Mouse (Mus musculus): Measurements from ENCODE around the gene Hoxd4. TPM values are rescaled to one million over a fixed set of nuclear protein-coding genes. Genes with fewer than 3 reads are reported as not detected.

The Hoxd4 gene
- polyA plus RNA-seq, 1 experiment from 2014 or later: not detected

- H3K36me3 ChIP-seq (replicated peaks): no peaks in the 10 kb centered on the region
Observed at GRCm38 (mm10) chr2:74690338-74690716, 21.4 kb upstream of the Hoxd4 start.

GRCm38 (mm10) chr2:74691022-74691951 lies 20.4 kb upstream of the Hoxd4 start, which contains the start of gene Hoxd10:
Gene Hoxd10, plus strand, starts transcription at chr2:74691924.
- H3K27ac ChIP-seq: no peak within 1 kb of the TSS
- no peaks in the 10 kb centered on the region for H3K9me3 ChIP-seq
- H3K4me3 ChIP-seq: peak within 1 kb of the TSS; percentile 11; the same call in 1 of the 2 replicates
- H3K36me3 ChIP-seq (replicated peaks): no peaks in the 10 kb centered on the region
- under 1% methylated on average over 56 of the region's 56 CpGs for WGBS
- peak; percentile 83 for DNase-seq (ENCODE audit: extremely low spot score, low spot score)
- H3K27me3 ChIP-seq (ENCODE audit: poor library complexity, severe bottlenecking): peaks cover 100% of the 10 kb centered on the region
- peaks cover 8% of the 10 kb centered on the region for H3K4me1 ChIP-seq

More at GRCm38 (mm10) chr2:74690338-74690716, 21.4 kb upstream of the Hoxd4 start:
- peaks cover 100% of the 10 kb centered on the region for H3K27me3 ChIP-seq (ENCODE audit: poor library complexity, severe bottlenecking)
- no peak for DNase-seq (ENCODE audit: extremely low spot score, low spot score)
- WGBS: 8% methylated on average over 8 of the region's 8 CpGs
- no peak overlapping the region for H3K4me3 ChIP-seq
- no peak overlapping the region for H3K27ac ChIP-seq
- H3K4me1 ChIP-seq: peaks cover 8% of the 10 kb centered on the region
- no peaks in the 10 kb centered on the region for H3K9me3 ChIP-seq

GRCm38 (mm10) chr2:74691995-74692807 lies 19.5 kb upstream of the Hoxd4 start:
- Histone ChIP-seq H3K4me3 (no peak overlapping the region), H3K36me3 (replicated peaks) (no peaks in the 10 kb centered on the region), H3K27me3 (ENCODE audit: poor library complexity, severe bottlenecking) (peaks cover 100% of the 10 kb centered on the region), H3K4me1 (peaks cover 8% of the 10 kb centered on the region), H3K9me3 (no peaks in the 10 kb centered on the region), H3K27ac (no peak overlapping the region)
- WGBS: 4% methylated on average over 35 of the region's 35 CpGs
- DNase-seq (ENCODE audit: extremely low spot score, low spot score): no peak

- peaks cover 100% of the 10 kb centered on the region for H3K27me3 ChIP-seq (ENCODE audit: poor library complexity, severe bottlenecking)
- no peak overlapping the region for H3K27ac ChIP-seq
- no peak overlapping the region for H3K4me3 ChIP-seq
- H3K4me1 ChIP-seq: peaks cover 14% of the 10 kb centered on the region
- no peak for DNase-seq (ENCODE audit: extremely low spot score, low spot score)
- no peaks in the 10 kb centered on the region for H3K36me3 ChIP-seq (replicated peaks)
- 1% methylated on average over 20 of the region's 20 CpGs for WGBS
- H3K9me3 ChIP-seq: no peaks in the 10 kb centered on the region
Observed at GRCm38 (mm10) chr2:74692808-74693431, 18.8 kb upstream of the Hoxd4 start.

- Histone ChIP-seq H3K9me3 (no peaks in the 10 kb centered on the region), H3K36me3 (replicated peaks) (no peaks in the 10 kb centered on the region), H3K4me1 (peaks cover 19% of the 10 kb centered on the region), H3K27me3 (ENCODE audit: poor library complexity, severe bottlenecking) (peaks cover 100% of the 10 kb centered on the region), H3K4me3 (no peak overlapping the region), H3K27ac (no peak overlapping the region)
- WGBS: 5% methylated on average over 4 of the region's 4 CpGs
- DNase-seq (ENCODE audit: extremely low spot score, low spot score): no peak
Observed at GRCm38 (mm10) chr2:74693432-74693827, 18.3 kb upstream of the Hoxd4 start.

GRCm38 (mm10) chr2:74694066-74694465 lies 17.7 kb upstream of the Hoxd4 start:
- Histone ChIP-seq H3K4me1 (peaks cover 22% of the 10 kb centered on the region), H3K9me3 (no peaks in the 10 kb centered on the region), H3K27me3 (ENCODE audit: poor library complexity, severe bottlenecking) (peaks cover 100% of the 10 kb centered on the region), H3K27ac (no peak overlapping the region), H3K4me3 (no peak overlapping the region), H3K36me3 (replicated peaks) (no peaks in the 10 kb centered on the region)
- peak; percentile 57 for DNase-seq (ENCODE audit: extremely low spot score, low spot score)
- WGBS: 2% methylated on average over 16 of the region's 16 CpGs

- DNase-seq (ENCODE audit: extremely low spot score, low spot score): peak; percentile 24
- 0% methylated on average over 1 of the region's 1 CpGs for WGBS
- Histone ChIP-seq H3K36me3 (replicated peaks) (no peaks in the 10 kb centered on the region), H3K27ac (no peak overlapping the region), H3K4me1 (peaks cover 22% of the 10 kb centered on the region), H3K4me3 (no peak overlapping the region), H3K9me3 (no peaks in the 10 kb centered on the region), H3K27me3 (ENCODE audit: poor library complexity, severe bottlenecking) (peaks cover 100% of the 10 kb centered on the region)
Observed at GRCm38 (mm10) chr2:74695383-74695782, 16.3 kb upstream of the Hoxd4 start.

GRCm38 (mm10) chr2:74695813-74696430 lies 15.8 kb upstream of the Hoxd4 start:
- peak; percentile 24 for DNase-seq (ENCODE audit: extremely low spot score, low spot score)
- H3K36me3 ChIP-seq (replicated peaks): no peaks in the 10 kb centered on the region
- H3K4me3 ChIP-seq: no peak overlapping the region
- no peaks in the 10 kb centered on the region for H3K9me3 ChIP-seq
- 4% methylated on average over 7 of the region's 7 CpGs for WGBS
- peaks cover 100% of the 10 kb centered on the region for H3K27me3 ChIP-seq (ENCODE audit: poor library complexity, severe bottlenecking)
- H3K4me1 ChIP-seq: peaks cover 21% of the 10 kb centered on the region
- no peak overlapping the region for H3K27ac ChIP-seq

- H3K27ac ChIP-seq: no peak overlapping the region
- peak; percentile 53 for DNase-seq (ENCODE audit: extremely low spot score, low spot score)
- peaks cover 14% of the 10 kb centered on the region for H3K4me1 ChIP-seq
- no peaks in the 10 kb centered on the region for H3K9me3 ChIP-seq
- no peaks in the 10 kb centered on the region for H3K36me3 ChIP-seq (replicated peaks)
- WGBS: under 1% methylated on average over 34 of the region's 34 CpGs
- peaks cover 100% of the 10 kb centered on the region for H3K27me3 ChIP-seq (ENCODE audit: poor library complexity, severe bottlenecking)
- no peak overlapping the region for H3K4me3 ChIP-seq
Observed at GRCm38 (mm10) chr2:74696442-74697335, 15.0 kb upstream of the Hoxd4 start.

GRCm38 (mm10) chr2:74697567-74698121 lies 14.1 kb upstream of the Hoxd4 start, which contains the start of gene Hoxd9:
Gene Hoxd9, plus strand, starts transcription at chr2:74697727.
- under 1% methylated on average over 43 of the region's 43 CpGs for WGBS
- Histone ChIP-seq H3K4me3 (peak within 1 kb of the TSS; percentile 44), H3K27me3 (ENCODE audit: poor library complexity, severe bottlenecking) (peaks cover 100% of the 10 kb centered on the region), H3K4me1 (peaks cover 14% of the 10 kb centered on the region), H3K36me3 (replicated peaks) (no peaks in the 10 kb centered on the region), H3K9me3 (no peaks in the 10 kb centered on the region), H3K27ac (no peak within 1 kb of the TSS)
- peak; percentile 69 for DNase-seq (ENCODE audit: extremely low spot score, low spot score)
